Mouse (Mus musculus) G1E (cell line): ENCODE results near the gene Epb41l5.

Source experiments
- CTCF ChIP-seq: IDR thresholded peaks from 2 replicates; pipeline ENCODE4 v1.5.1; 2012; ENCODE audit warnings: low read depth, low read length, inconsistent platforms, mixed read lengths
- GATA1 ChIP-seq: IDR thresholded peaks from 2 replicates; pipeline ENCODE4 v1.6.1; 2012; ENCODE audit warnings: borderline replicate concordance, low read length, inconsistent platforms, mixed read lengths
- GATA2 ChIP-seq: IDR thresholded peaks from 2 replicates; pipeline ENCODE4 v1.6.1; 2012; ENCODE audit warnings: low read depth, low read length, inconsistent platforms, borderline replicate concordance
- POLR2AphosphoS5 ChIP-seq: IDR thresholded peaks from 2 replicates; pipeline ENCODE4 v1.6.1; 2012; ENCODE audit warnings: low read depth, low read length, inconsistent platforms; ENCODE audit not compliant: insufficient replicate concordance
- TAL1 ChIP-seq: conservative IDR thresholded peaks from 2 replicates; pipeline ENCODE4 v1.6.1; 2012; ENCODE audit warnings: low read depth, low read length, inconsistent platforms, mixed read lengths

GRCm38 (mm10) chr1:119525004-119525444 lies 123.8 kb downstream of the Epb41l5 start:
- TF ChIP-seq GATA1 (no peak), CTCF (no peak), POLR2AphosphoS5 (no peak), TAL1 (no peak), GATA2 (no peak)
